Mouse (Mus musculus) intestine, embryonic 14.5 days (tissue): ENCODE results near the gene Cnksr1. TPM values are rescaled to one million over a fixed set of nuclear protein-coding genes. Genes with fewer than 3 reads are reported as not detected.
A peak's percentile ranks its signal among the peaks of the same experiment; 100 is the strongest.

Source experiments
- ATAC-seq: fragments of 200-750 bp; cut with Nextera tagmentation; replicated peaks from 2 replicates; pipeline ENCODE4 v1.8.0; 2017; ENCODE audit warnings: low read depth, moderate number of reproducible peaks, moderate TSS enrichment, moderate library complexity; ENCODE audit not compliant: low FRiP score, low TSS enrichment
- DNase-seq: peaks from one replicate; pipeline ENCODE4 v3.0.0-alpha.2; 2018; ENCODE audit warnings: low spot score
- H3K27ac ChIP-seq: fragments of 300-500 bp; sonication (generic); 2 replicates; pipeline ENCODE4 v1.5.1; 2014; ENCODE audit warnings: low read depth, mild to moderate bottlenecking, control low read depth
- H3K27me3 ChIP-seq: fragments of 300-500 bp; sonication (generic); replicated peaks from 2 replicates; pipeline ENCODE4 v1.6.1; 2014; ENCODE audit warnings: low read length, control low read depth; ENCODE audit not compliant: control insufficient read depth, insufficient read depth
- H3K36me3 ChIP-seq: fragments of 300-500 bp; sonication (generic); 2 replicates; pipeline ENCODE4 v1.6.1; 2014; ENCODE audit warnings: low read length, control low read depth; ENCODE audit not compliant: control insufficient read depth, insufficient read depth
- H3K4me1 ChIP-seq: fragments of 300-500 bp; sonication (generic); replicated peaks from 2 replicates; pipeline ENCODE4 v1.6.1; 2014; ENCODE audit warnings: low read length, control low read depth, mixed read lengths; ENCODE audit not compliant: control insufficient read depth, insufficient read depth
- H3K4me2 ChIP-seq: fragments of 300-500 bp; sonication (generic); 2 replicates; pipeline ENCODE4 v1.6.1; 2014; ENCODE audit warnings: low read length
- H3K4me3 ChIP-seq: fragments of 300-500 bp; sonication (generic); 2 replicates; pipeline ENCODE4 v1.5.1; 2014; ENCODE audit warnings: low read depth, low read length, control low read depth, mixed read lengths
- H3K9ac ChIP-seq: fragments of 300-500 bp; sonication (generic); 2 replicates; pipeline ENCODE4 v1.6.1; 2014; ENCODE audit warnings: mild to moderate bottlenecking, low read length
- H3K9me3 ChIP-seq: fragments of 300-500 bp; sonication (generic); 2 replicates; pipeline ENCODE4 v1.6.1; 2016; ENCODE audit warnings: low read length, control low read depth; ENCODE audit not compliant: control insufficient read depth
- WGBS: fragments of 180-500 bp; shearing (Covaris S2); extraction: QIAGEN DNeasy Blood & Tissue Kit; methylation state at CpG from one replicate; pipeline ENCODE4 v1.1.7; 2014; 5-methylcytosine and 5-hydroxymethylcytosine counted together
- polyA plus RNA-seq: library from polyadenylated mRNA; unstranded; fragments of >200 nt; fragmentation: Nextera tagmentation; extraction: Ambion mirVana; gene quantifications from 2 replicates; pipeline ENCODE4 v1.2.1, GENCODE M21; 2014

Cnksr1 gene
- polyA plus RNA-seq, 1 experiment from 2014 or later: 7.5 TPM

DNA sequence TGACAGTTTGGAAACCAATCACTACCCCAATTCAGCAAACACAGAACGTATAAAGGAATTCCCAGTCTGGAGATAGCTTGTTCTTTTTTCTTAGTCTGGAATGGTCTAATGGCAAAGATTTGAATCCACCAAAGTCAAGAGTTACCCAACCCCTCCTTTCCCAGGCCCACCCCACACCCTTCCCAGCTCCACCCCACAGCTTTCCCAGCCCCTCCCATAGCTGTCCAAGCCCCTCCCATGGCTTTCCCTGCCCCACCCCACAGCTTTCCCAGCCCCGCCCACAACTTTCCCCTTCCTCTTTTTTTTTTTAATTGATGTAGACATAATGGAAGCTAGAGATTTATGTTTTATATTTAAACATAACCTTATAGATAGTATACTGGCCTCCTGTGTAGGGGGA, 38.8 kb downstream of the Cnksr1 start:
- H3K4me1 ChIP-seq: no peaks in the 10 kb centered on the region
- WGBS: 57% methylated on average over 2 of the region's 2 CpGs
- no peak overlapping the region for H3K4me2 ChIP-seq
- no peak for ATAC-seq
- no peak overlapping the region for H3K4me3 ChIP-seq
- no peaks in the 10 kb centered on the region for H3K27me3 ChIP-seq
- DNase-seq: no peak
- H3K9ac ChIP-seq: no peak overlapping the region
- H3K9me3 ChIP-seq: no peaks in the 10 kb centered on the region
- H3K36me3 ChIP-seq: no peaks in the 10 kb centered on the region
- no peak overlapping the region for H3K27ac ChIP-seq

DNA sequence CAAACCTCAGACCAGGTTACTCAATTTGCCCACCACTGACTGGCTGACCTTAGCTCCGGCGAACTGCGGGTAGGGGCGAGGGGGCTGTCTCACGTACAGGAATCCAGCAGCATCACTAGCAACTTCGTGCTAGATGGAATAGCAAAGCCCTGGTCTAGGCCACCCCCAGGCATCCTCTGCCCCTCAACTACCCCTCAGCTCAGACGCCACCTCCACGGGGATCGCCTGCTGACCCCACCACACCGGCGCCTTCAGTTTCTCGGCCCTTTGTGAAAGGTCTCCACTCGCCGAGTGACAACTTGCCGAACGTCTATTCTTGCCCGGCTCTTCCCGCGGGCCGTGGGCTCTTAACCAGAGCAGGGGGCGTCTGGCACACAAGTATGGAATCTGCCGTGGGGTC, 51.9 kb downstream of the Cnksr1 start:
- peaks cover 10% of the 10 kb centered on the region for H3K4me1 ChIP-seq
- under 1% methylated on average over 22 of the region's 22 CpGs for WGBS

DNA sequence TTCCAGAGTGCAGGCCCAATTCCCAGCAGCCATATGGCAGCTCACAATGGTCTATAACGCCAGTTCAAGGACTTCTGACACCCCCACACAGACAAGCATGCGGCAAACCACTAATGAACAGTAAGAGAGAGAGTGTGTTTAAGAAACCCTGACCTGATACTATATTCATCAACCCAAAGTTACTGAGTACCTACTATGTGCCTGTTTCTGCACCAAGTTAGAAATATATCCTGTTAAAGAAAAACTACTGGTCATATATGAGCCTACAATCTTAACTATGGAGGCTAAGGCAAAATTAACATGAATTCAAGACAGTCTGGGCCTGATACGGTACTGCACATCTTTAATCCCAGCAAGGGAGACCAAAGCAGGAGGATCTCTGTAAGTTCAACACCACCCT, 52.6 kb downstream of the Cnksr1 start:
- no peaks in the 10 kb centered on the region for H3K36me3 ChIP-seq
- no peak overlapping the region for H3K27ac ChIP-seq
- H3K9ac ChIP-seq: peak overlapping the region; percentile 46; the same call in 1 of the 2 replicates
- H3K27me3 ChIP-seq: no peaks in the 10 kb centered on the region
- H3K4me3 ChIP-seq: peak overlapping the region; percentile 44
- no peak for ATAC-seq
- H3K4me2 ChIP-seq: peak overlapping the region; percentile 87
- no peaks in the 10 kb centered on the region for H3K9me3 ChIP-seq
- H3K4me1 ChIP-seq: peaks cover 10% of the 10 kb centered on the region
- WGBS: 85% methylated on average over 3 of the region's 3 CpGs
- DNase-seq: no peak

More for the DNA sequence above, 51.9 kb downstream of the Cnksr1 start:
- H3K4me3 ChIP-seq: peak overlapping the region; percentile 44
- no peaks in the 10 kb centered on the region for H3K36me3 ChIP-seq
- H3K4me2 ChIP-seq: peak overlapping the region; percentile 87
- no peaks in the 10 kb centered on the region for H3K9me3 ChIP-seq
- H3K9ac ChIP-seq: peak overlapping the region; percentile 46
- H3K27me3 ChIP-seq: no peaks in the 10 kb centered on the region
- ATAC-seq: peak; percentile 3; the same call in 1 of the 2 replicates
- peak overlapping the region; percentile 86 for H3K27ac ChIP-seq
- DNase-seq: no peak

DNA sequence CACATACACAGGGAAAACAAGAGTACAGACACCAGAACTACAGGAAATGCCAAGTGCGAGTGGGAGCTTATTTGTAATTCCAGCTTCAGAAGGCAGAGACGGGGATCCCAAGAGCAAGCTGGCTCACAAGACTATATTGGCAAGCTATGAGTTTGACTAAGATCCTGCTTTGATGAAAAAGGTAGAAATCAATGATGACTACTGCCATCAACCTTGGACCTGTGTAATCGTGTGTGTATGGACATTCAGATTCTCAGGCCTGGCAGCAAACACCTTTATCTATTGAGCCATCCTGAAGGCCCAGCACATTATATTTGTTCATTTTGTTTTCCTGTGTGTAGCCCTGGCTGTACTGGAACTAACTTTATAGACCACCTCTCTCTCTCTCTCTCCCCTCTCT, 54.5 kb downstream of the Cnksr1 start:
- no peaks in the 10 kb centered on the region for H3K9me3 ChIP-seq
- H3K9ac ChIP-seq: no peak overlapping the region
- no peaks in the 10 kb centered on the region for H3K27me3 ChIP-seq
- H3K4me1 ChIP-seq: peaks cover 10% of the 10 kb centered on the region
- DNase-seq (no peak), ATAC-seq (no peak)
- H3K27ac ChIP-seq: no peak overlapping the region
- H3K4me2 ChIP-seq: no peak overlapping the region
- no peak overlapping the region for H3K4me3 ChIP-seq
- H3K36me3 ChIP-seq: no peaks in the 10 kb centered on the region
- 83% methylated on average over 3 of the region's 3 CpGs for WGBS

DNA sequence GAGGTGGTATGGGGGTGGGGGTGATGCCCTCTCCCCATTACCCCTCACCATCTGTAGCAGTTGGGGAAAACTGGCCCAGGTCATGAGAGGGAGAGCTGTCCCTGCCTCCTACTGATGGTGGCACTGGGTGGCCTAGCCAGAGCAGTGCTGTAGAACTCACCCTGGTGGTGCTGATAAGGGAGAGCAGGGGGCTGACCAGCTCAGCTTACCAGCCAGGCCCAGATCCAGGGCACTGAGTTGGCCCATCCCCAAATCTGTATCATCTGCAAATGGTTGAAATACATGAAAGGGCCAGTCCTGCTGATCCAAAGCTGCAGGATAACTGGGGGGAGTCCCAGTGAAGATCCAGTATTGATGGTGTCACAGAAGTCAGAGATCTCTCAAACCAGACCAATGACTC, 56.4 kb downstream of the Cnksr1 start:
- ATAC-seq (no peak), DNase-seq (no peak)
- no peaks in the 10 kb centered on the region for H3K36me3 ChIP-seq
- no peaks in the 10 kb centered on the region for H3K9me3 ChIP-seq
- no peak overlapping the region for H3K4me3 ChIP-seq
- H3K9ac ChIP-seq: no peak overlapping the region
- no peak overlapping the region for H3K4me2 ChIP-seq
- H3K27me3 ChIP-seq: no peaks in the 10 kb centered on the region
- H3K4me1 ChIP-seq: peaks cover 10% of the 10 kb centered on the region
- no peak overlapping the region for H3K27ac ChIP-seq

DNA sequence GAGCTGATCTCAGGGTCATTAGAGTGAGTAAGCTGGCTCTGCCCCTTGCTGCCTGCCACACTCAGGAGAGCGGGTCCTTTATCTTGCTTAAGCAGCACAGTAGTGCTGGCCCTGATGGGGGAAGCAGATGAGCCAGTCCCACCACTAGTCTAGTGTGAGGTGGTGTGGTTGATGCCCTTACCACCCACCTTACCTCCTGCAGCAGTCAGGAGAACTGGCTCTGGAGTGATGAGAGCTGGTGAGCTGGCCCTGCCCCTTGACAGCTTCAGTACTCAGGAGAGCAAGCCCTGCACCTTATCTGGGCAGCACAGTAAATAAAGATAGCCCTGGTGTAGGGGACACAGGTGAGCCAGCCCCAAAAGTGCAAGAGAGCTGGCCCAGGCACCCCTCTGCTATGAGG, 57.1 kb downstream of the Cnksr1 start:
- Histone ChIP-seq H3K4me2 (no peak overlapping the region), H3K4me1 (peaks cover 10% of the 10 kb centered on the region), H3K9me3 (no peaks in the 10 kb centered on the region), H3K4me3 (no peak overlapping the region), H3K27me3 (no peaks in the 10 kb centered on the region), H3K36me3 (no peaks in the 10 kb centered on the region), H3K9ac (no peak overlapping the region), H3K27ac (no peak overlapping the region)
- no peak for ATAC-seq
- no peak for DNase-seq
- 94% methylated on average over 1 of the region's 1 CpGs for WGBS

Other genes starting within 250 kb of the Cnksr1 start
- 43.5 and 46.6 TPM in 2 replicates for gene Dhdds, start 237.5 kb downstream of the Cnksr1 start, polyA plus RNA-seq
- gene Lin28a, start 219.6 kb downstream of the Cnksr1 start, polyA plus RNA-seq: 0.05 and 0.08 TPM in 2 replicates
- gene Zfp683, start 184.6 kb downstream of the Cnksr1 start, polyA plus RNA-seq: not detected in 2 replicates
- gene Crybg2, start 177.6 kb downstream of the Cnksr1 start, polyA plus RNA-seq: 8.9 and 11.4 TPM in 2 replicates
- gene Cd52, start 143.3 kb downstream of the Cnksr1 start, polyA plus RNA-seq: 23.5 and 24.3 TPM in 2 replicates
- 5.7 and 8.1 TPM in 2 replicates for gene Ubxn11, start 135.8 kb downstream of the Cnksr1 start, polyA plus RNA-seq
- 377 and 393 TPM in 2 replicates for gene Sh3bgrl3, start 109.6 kb downstream of the Cnksr1 start, polyA plus RNA-seq
- gene Cep85, start 51.3 kb downstream of the Cnksr1 start, polyA plus RNA-seq: 46.8 and 60.1 TPM in 2 replicates
- gene Gm7534, start 35.4 kb downstream of the Cnksr1 start, polyA plus RNA-seq: not detected in 2 replicates
- 0.19 TPM in 1 of 2 replicates, not detected in the other for gene Catsper4, start 11.0 kb downstream of the Cnksr1 start, polyA plus RNA-seq
- 0.24 and 0.41 TPM in 2 replicates for gene E130218I03Rik, start 5.3 kb upstream of the Cnksr1 start, polyA plus RNA-seq
- 17.5 and 20.7 TPM in 2 replicates for gene Zfp593, start 7.2 kb upstream of the Cnksr1 start, polyA plus RNA-seq
- not detected in 2 replicates for gene Gm30191, start 8.5 kb upstream of the Cnksr1 start, polyA plus RNA-seq
- gene Grrp1, start 15.7 kb upstream of the Cnksr1 start, polyA plus RNA-seq: 3.8 and 4.5 TPM in 2 replicates
- gene Pdik1l, start 49.5 kb upstream of the Cnksr1 start, polyA plus RNA-seq: 18.4 and 20.5 TPM in 2 replicates
- gene Trim63, start 76.7 kb upstream of the Cnksr1 start, polyA plus RNA-seq: 0.09 TPM in 1 of 2 replicates, not detected in the other
- 0.19 and 0.26 TPM in 2 replicates for gene Slc30a2, start 104.8 kb upstream of the Cnksr1 start, polyA plus RNA-seq
- 1.2 and 1.4 TPM in 2 replicates for gene Extl1, start 145.5 kb upstream of the Cnksr1 start, polyA plus RNA-seq
- gene Pafah2, start 157.9 kb upstream of the Cnksr1 start, polyA plus RNA-seq: 28.4 and 32.5 TPM in 2 replicates
- gene Stmn1, start 229.9 kb upstream of the Cnksr1 start, polyA plus RNA-seq: 1,522 and 1,793 TPM in 2 replicates